Mouse (Mus musculus) heart, adult 18-20 months (tissue): ENCODE results near the gene Pou2f2. TPM values are rescaled to one million over a fixed set of nuclear protein-coding genes. Genes with fewer than 3 reads are reported as not detected.

Source experiments
- DNase-seq, 2 experiments: peaks; one replicate each; pipeline ENCODE4 v3.0.0; 2021 to 2022; ENCODE audit warnings: mixed read lengths in 1 of 2
- total RNA-seq, 2 experiments: library from RNA; stranded (reverse); gene quantifications; 2 replicates each; pipeline ENCODE4 v1.2.3; 2021

Gene Pou2f2
- total RNA-seq, 2 experiments from 2014 or later: 0.25 to 1.5 TPM

DNA sequence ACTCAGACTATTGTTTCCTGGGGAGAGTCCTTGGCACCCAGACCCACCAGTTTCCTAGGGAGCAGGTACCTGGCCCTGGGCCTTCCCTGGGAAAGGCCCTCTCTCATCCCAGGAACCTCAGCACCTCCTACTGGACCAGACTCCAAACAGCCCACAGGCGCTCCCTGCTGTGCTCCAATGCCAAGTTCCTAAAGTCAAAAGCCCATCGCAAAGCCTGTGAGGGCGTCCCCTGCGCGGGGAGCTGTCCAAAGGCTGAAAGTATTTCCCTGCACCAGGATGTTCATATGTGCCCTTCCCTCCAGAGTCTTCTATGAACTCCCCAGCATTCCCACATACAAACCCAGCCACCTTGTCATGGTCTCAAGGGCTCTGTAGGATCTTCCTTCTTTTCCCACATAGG lies 37.8 kb downstream of the Pou2f2 start:
- peak in 1 of 2 experiments; percentile 43 for DNase-seq

DNA sequence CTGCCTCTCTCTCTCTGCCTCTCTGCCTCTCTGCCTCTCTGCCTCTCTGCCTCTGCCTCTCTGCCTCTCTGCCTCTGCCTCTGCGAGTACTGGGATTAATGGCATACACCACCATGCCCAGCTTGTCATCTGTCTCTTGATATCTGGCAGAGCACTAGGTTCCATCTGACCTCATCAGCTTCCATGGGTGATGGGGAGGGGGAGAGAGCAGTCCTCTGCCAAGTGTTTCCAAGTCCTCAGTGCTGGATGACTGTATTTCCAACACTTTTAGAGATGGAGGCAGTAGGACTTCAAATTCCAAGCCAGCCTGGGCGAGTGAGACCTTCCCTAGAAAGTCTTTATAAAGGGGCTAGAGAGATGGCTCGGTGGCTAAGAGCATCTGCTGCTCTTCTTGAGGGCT lies 42.0 kb downstream of the Pou2f2 start:
- DNase-seq: no peak

GRCm38 (mm10) chr7:25133092-25134049 lies 46.2 kb downstream of the Pou2f2 start:
- DNase-seq: peak; percentile 80 to 83

- peak; percentile 33 to 58 for DNase-seq
These were observed 47.1 kb downstream of the Pou2f2 start for GRCm38 (mm10) chr7:25132318-25132960.

- DNase-seq: no peak
These were observed 48.3 kb downstream of the Pou2f2 start for GRCm38 (mm10) chr7:25131247-25131646.

- no peak for DNase-seq
These were observed 49.0 kb downstream of the Pou2f2 start for GRCm38 (mm10) chr7:25130565-25130964.

DNA sequence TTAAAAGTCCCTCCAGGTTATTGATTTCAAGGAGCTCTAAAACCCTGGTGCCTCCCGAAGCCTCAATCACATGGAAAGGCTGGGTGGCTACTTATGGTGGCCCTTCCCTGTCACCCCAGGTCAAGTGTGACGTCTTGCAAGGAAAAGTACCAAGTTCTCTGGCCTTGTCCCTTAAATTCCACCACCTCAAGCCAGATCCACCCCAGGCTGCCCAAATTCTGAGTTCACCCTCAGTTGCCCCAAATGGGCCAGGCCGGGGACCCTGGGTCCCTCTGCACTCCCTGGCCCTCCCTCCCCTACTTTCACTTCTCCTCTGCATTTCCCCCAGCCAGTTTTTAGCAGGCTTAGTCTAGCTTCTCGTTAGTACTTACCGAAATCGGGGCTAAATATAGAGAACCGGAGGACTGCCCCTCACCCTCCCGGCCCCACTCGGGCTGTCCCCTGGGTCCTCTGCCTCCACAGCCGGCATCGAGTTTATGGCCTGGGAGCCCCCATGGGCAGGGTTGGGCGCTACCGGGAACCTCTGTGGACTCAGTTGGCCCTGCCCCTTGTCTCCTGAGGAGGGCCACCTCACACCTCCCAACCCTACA lies 50.0 kb downstream of the Pou2f2 start:
- peak in 1 of 2 experiments; percentile 61 for DNase-seq

DNA sequence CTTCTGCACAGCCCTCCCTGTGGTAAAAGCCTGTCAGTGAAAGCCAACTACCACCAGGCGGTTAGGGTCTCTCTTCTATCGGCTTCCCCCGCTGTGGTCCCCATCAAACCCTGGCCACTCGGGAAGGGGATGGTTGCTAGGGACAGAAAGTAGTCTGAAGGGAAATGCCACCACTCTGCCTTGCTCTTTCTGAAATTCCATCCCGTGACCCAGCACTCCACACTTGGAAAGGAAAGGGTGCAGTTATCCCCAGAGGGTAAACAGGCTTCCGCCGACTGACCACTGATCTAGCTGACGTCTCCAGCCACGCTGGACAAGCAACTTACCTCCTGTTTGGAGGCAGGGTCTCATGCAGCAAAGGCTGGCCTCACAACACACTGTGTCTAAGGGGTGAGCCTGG lies 51.6 kb downstream of the Pou2f2 start:
- DNase-seq: no peak

DNA sequence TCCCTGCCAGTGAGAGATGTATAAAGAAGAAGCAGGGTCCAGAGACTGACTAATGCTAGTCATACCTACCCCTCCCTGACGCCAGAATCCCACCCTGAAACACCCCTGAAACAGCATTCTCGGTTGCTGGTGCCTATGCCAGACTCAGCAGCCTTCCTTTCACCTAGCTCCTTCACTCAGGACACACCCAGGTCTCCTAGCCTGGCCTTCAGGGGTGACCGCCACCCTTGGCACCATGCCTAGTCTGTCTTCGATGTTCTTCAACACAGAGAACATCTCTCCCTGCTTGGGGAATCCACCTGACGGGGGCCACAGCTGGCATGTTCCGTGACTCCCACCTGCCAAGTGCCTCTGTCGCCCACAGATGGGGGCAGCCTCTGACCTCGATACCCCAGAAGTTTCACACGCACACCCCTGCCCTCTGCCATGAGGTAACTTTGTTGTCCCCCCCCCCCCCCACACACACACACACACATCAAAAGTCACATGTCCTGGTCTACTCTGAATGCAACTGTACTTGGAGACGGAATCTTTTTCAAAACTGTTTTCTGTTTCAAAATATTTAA lies 53.7 kb downstream of the Pou2f2 start:
- DNase-seq: no peak

DNA sequence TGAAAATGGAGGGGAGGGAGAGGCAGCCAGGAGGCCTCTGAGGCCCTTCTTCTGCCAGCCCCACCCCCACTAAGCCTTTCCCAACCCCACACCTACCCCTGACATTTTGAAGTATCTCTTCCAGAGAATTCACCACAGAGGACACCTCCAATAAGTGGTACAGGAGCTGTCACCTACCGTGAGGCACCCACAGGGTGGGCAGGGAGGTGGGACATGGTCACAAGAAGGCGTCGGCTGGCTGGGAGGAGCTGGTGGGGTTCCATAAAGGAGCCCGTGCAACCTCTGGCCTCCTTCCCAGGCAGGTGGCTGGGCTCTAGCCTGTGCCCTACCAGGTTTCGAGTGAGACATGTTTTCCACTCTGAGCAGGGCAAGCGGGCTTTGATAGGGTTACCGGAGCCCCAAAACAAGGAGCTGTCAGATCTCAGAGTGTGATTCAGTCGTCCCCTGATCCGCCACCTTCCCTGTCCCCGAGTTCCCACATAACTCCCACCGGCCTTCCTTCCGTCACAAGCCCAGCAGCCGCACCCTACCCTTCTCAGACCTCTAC lies 58.2 kb downstream of the Pou2f2 start:
- no peak for DNase-seq

DNA sequence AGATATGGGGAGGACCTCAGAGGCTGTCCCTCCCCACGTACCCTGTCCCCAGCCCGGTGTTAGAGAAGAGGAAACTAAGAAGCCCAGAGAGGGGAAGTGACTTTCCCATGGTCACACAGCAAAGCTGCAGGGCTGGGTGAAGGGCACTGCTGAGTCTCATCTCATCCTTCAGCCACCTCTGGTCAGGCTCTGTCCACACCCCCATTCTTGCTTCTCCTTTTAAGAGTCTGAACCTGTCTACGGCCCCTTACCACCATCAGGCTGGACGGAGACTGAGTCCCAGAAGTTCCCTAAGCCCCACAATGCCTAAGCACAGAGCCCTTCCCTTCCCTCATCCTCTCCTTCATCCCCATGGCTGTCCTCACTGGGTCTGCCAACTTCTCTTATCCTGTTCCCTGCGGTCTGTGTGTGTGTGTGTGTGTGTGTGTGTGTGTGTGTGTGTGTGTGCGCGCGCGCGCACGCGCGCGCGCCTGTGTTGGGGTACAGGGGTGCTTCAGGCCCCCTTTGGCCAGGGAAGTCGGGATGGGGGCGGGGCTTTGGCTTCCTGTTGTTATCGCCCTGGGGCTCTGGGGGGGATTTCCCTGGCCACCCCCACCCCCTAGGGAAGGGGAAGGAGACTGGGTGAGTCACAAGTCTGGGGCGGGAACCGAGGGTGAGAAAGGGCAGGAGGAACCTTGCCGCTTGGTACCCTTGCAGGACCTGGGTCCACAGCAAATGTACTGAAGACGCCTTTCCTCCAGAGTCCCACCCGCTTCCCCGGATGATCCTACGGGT lies 59.3 kb downstream of the Pou2f2 start:
- peak; percentile 36 to 74 for DNase-seq

GRCm38 (mm10) chr7:25112956-25113603 lies 66.4 kb downstream of the Pou2f2 start:
- DNase-seq: no peak

GRCm38 (mm10) chr7:25112178-25112955 lies 67.2 kb downstream of the Pou2f2 start:
- no peak for DNase-seq

- no peak for DNase-seq
These were observed 69.2 kb downstream of the Pou2f2 start for GRCm38 (mm10) chr7:25110336-25110735.

GRCm38 (mm10) chr7:25109355-25109754 lies 70.2 kb downstream of the Pou2f2 start:
- no peak for DNase-seq

DNA sequence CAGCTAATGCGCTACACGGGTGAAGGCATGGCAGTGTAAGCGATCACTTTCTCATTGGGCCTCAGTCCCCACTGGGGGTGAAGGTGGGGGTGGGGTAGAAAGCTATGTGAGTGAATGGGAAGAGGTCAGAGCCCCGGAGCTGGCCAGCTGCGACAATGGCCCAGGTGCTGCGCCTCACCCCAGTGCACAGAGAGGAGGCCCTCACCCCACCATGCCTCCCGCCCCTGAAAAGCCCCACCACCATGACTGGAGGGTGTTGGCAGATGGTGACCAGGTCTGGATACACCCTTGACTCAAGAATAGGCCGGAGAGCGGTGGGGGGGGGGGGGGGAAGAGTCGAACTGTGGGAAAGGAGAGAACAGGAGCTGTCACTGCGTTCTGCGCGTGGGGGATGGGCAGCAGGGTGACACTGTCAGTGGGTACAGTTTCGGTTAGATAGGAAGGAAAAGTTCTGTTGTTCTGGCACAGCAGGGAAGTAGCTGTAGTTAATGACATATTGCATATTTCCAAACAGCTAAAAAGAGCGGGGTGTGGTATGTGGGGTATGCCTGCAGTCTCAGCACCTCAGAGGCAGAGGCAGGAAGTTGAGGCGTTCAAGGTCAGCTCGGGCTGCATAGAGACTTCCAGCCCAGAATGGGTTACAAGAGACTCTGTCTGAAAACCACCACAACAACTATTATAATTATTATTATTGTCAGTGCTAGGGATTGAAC lies 72.6 kb downstream of the Pou2f2 start:
- no peak for DNase-seq

- peak; percentile 66 to 81 for DNase-seq
These were observed 73.9 kb downstream of the Pou2f2 start for GRCm38 (mm10) chr7:25105411-25106160.

DNA sequence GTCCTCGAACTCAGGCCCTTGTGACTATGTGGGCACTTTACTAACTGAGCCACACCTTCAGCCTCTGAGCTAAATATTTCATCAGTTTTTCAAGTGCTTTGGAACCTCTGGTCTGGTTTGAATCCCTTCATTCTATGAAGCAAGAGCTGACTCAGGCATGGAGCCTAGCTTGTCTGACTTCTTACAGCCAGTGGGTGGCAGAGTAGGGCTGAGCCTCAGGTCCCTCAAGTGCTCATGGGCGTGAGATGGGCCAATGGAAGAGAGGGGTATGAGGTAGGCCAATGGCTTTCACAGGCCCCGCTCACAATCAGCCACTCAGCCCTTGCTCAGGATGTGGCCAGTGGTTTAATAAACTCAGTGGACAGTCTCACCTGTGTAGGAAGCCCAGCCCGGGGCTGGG lies 79.9 kb downstream of the Pou2f2 start:
- no peak for DNase-seq

DNA sequence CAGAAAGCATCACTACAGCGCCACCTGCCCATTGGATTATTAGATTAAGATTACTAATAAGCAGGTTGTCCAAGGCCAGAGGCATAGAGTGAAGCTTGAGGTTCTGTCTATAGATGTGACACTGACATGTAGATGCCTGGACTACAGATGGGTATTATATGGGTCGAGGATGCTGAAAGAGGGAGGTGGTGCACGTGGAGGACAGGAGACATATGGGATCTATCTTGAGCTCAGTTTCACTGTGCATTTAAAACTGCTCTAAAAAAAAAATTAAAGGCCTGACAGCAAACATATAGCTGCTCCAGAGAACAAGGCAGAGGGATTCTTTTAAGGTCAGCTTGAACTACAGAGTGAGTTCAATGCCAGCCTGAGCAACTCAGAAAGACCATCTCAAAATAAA lies 81.4 kb downstream of the Pou2f2 start:
- no peak for DNase-seq
